Mouse (Mus musculus) spleen, postnatal 0 days (tissue): ENCODE results near the gene Aldh16a1. TPM values are rescaled to one million over a fixed set of nuclear protein-coding genes. Genes with fewer than 3 reads are reported as not detected.

Experiments
- microRNA counts: library from miRNA; unstranded; fragments of <30 nt; microRNA quantifications from one replicate; lab custom pipeline; 2015
- polyA plus RNA-seq: library from polyadenylated mRNA; unstranded; fragments of >200 nt; fragmentation: Nextera tagmentation; extraction: Ambion mirVana; gene quantifications from 2 replicates; pipeline ENCODE4 v1.2.1, GENCODE M21; 2015

Gene Aldh16a1
- polyA plus RNA-seq, result 29.7 and 31.2 TPM in 2 replicates

DNA sequence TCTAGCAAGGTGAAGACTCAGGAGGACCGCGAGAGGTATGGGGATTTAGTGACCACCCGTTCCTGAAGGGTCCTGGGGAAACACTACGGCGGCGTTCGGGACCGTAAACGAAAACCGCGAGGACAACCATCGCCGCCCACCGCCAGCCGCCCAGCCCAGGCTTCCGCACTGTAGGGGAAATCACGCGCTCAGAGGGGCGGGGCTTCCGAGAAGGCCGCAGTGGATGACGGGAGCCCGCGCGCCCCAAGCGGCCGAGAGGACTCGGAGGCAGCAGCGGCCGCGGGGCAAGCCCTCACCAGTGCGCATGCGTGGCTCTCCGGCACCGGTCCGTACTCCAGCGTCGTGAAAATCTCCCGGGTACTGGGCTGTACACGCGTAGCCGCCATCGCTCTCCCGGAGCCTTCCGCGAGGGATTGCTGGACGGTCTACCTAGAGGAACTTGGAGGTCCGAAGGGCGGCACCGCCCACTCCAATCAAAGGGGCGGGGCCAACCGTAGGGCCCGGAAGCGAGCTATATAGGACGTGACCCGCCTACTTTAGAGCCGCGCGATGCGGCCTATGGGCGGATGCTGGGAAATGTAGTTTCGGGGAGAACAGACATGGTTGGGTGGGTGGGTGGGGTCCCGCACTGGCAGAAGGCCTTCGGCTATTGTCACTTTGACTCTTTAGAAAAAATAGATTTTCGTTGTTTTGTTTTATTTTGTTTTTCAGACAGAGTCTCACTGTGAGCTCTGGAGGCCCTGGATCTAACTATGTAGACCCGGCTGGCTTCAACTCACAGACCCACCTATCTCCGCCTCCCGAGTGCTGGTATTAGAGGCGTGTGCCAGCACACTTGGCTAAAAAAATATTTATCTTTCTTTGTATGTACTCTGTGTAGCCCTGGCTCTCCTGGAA is at the start of gene Aldh16a1, which contains the start of gene Pih1d1:
Gene Aldh16a1, minus strand, starts transcription at position 489 of the 897 bp plus-strand sequence.
Gene Pih1d1, plus strand, starts transcription at position 208 of the 897 bp plus-strand sequence.

GRCm38 (mm10) chr7:45180896-45181477 is 26.6 kb upstream of the Aldh16a1 start, which contains the start of gene Pth2:
Gene Pth2 (plus strand): TSS chr7:45180995.

DNA sequence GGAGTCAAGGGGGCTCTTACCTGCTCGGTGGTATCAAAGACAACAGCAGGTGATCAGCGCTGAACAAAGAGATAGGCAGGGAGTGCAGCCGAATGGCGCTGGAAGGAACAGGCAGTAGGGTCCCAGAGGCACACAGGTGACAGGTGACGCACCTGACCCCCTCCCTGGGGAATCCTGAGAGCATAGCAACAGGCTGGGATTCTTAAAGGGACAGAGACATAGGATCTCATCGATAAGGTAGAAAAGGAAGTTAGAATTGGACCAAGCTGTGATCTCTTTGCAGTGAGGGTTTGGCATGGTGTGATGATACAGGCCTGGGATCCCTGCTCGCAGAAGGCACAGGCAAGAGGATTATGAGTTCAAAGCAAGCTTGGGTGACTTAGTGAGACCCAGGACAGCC is 25.1 kb upstream of the Aldh16a1 start, which contains the start of gene Gfy:
Gene Gfy, minus strand, starts transcription at position 101 of the 400 bp plus-strand sequence.

DNA sequence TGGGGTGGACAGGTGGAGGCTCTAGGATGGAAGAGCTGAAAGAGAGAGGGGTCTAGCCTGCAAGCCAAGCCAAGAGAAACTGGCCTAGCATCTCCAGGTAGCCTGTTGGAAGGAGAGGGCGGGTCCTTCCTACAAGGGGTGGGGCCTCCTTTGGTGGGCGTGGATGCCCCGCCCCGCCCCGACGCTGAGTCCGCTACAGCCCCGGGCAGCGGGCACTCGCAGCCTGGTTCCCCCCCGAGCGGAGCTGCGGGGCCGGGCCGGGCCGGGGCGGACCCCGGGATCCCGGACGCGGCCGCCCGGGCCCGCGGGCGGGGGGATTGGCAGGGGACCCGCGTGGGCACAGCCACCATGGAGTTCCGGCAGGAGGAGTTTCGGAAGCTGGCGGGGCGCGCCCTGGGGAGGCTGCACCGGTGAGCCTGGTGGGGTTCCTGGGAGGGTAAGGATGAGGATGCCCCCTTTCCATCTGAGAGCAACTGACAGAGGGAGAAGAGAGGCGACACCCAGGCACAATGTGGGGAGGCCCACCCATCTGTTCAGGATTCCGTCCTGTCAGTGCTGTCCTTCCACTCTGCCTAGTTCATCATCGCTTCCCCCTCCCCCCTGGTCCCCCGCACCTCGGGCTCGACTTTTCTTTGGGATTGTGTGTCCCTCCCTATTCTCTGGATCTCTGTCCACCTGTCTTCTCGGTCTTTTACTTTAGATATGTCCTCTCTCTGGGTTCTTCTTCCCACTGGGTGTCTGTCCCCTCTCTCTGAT is 9.5 kb upstream of the Aldh16a1 start, which contains the start of gene Slc17a7:
Gene Slc17a7, plus strand, starts transcription at position 215 of the 756 bp plus-strand sequence.

DNA sequence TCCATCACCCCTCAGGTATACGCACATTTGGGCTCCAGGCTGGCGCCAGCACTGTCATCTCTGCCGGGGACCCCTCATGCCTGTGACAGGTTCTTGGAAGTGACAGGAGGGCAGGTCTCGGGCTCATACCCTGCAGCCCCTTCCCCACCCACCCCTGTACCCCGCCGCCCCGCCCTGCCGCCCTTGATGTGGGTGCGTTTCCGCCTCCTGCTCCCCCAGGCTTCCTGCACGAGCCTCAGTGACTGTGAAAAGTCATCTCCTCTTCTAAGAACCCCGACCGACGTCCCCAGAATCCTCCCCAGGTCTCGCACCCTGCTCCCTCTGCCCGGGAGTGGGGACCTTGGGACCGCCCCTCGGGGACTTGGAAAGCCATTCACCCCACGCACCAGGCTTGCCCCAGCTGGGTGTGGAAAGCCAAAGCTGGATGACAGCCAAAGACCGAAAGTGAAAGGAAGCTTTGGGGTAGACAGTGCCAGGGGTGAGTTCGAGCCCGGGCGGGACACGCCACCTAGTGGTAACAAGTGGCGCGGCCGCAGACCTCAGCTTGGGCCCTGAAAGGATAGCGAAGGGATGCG is 18.3 kb downstream of the Aldh16a1 start, which contains the start of the genes Gm45713 and Flt3l:
Gene Gm45713, minus strand, starts transcription at position 239 of the 575 bp plus-strand sequence.
Gene Flt3l, minus strand, starts transcription at position 440 of the 575 bp plus-strand sequence.

GRCm38 (mm10) chr7:45128624-45129246 is 25.6 kb downstream of the Aldh16a1 start, which contains the start of gene Rpl13a:
Gene Rpl13a (minus strand): TSS chr7:45128761.

GRCm38 (mm10) chr7:45124224-45125143 is 29.9 kb downstream of the Aldh16a1 start, which contains the start of gene Rps11:
Gene Rps11 (minus strand): TSS chr7:45124439.

DNA sequence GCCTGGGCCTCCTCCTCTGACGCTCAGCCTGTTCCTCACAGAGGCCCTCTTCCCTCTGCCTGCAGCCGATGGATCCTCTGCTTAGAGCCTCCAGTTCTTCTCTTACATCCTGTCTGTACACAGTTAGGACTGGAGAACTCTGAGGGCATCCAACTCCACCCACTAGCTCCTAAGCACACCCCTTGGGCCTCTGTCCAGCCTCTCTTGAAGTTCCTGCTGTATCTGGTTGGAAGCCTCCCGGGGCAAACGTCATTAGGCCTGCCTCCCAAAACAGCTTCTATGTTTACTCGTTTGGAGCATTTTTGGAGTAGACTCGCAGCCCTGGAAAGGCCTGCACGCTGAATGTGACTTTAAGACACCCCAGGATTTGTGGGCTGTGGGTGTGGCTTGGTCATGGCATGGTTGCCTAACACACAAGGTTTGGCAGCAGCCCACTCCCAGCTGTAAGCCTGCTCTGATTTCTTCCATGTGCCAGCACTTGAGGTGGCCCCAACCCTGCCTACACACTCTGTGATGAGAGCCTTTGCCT is 50.7 kb downstream of the Aldh16a1 start, which contains the start of gene Fcgrt:
Gene Fcgrt, minus strand, starts transcription at position 200 of the 529 bp plus-strand sequence.

DNA sequence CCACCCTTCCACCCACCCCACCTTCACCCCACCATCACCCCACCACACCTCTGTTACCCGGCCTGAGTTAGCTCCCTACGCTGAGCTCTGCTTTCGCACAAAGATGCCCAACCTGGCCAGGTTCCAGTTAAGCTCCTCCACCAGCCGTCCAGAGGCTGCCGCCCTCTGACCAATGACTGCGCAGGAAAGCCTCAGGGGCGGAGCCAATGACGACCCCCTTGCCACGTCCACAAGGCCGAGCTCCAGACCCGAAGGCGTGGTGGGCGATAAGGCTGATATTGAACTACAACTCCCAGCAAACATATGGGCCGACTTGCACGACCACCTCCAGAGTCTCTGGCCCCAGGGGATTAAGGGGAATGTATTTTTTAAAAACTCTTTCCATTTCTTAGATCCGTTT is 62.3 kb downstream of the Aldh16a1 start, which contains the start of gene Rcn3:
Gene Rcn3, minus strand, starts transcription at position 174 of the 400 bp plus-strand sequence.

MicroRNAs encoded within 50 kb of the gene (microRNA counts, 519-probe panel; counts per million panel counts)
- microRNA mmu-miR-150 (lab: Ali Mortazavi, UCI), result 7,531 counts per million, percentile 73 among the panel's probes with 10 or more counts

Other genes with a start within 250 kb of the Aldh16a1 start
- gene Ap2a1, start 225.1 kb downstream of the Aldh16a1 start, polyA plus RNA-seq, result 54.9 and 61.8 TPM in 2 replicates
- gene Tsks, start 211.4 kb downstream of the Aldh16a1 start, polyA plus RNA-seq, result 0.17 TPM in 1 of 2 replicates, not detected in the other
- 3.7 and 4.5 TPM in 2 replicates for gene Cpt1c, start 179.7 kb downstream of the Aldh16a1 start, polyA plus RNA-seq
- gene Prmt1, start 168.0 kb downstream of the Aldh16a1 start, polyA plus RNA-seq, result 215 and 217 TPM in 2 replicates
- 54.1 and 62.3 TPM in 2 replicates for gene Irf3, start 156.9 kb downstream of the Aldh16a1 start, polyA plus RNA-seq
- gene Bcl2l12, start 155.9 kb downstream of the Aldh16a1 start, polyA plus RNA-seq, result 28.5 and 32.0 TPM in 2 replicates
- gene Scaf1, start 138.2 kb downstream of the Aldh16a1 start, polyA plus RNA-seq, result 15.0 and 17.0 TPM in 2 replicates
- gene Rras, start 136.6 kb downstream of the Aldh16a1 start, polyA plus RNA-seq, result 25.6 and 26.0 TPM in 2 replicates
- gene Prr12, start 101.7 kb downstream of the Aldh16a1 start, polyA plus RNA-seq, result 3.9 and 5.0 TPM in 2 replicates
- gene Nosip, start 92.2 kb downstream of the Aldh16a1 start, polyA plus RNA-seq, result 37.2 and 45.0 TPM in 2 replicates
- gene Prrg2, start 91.9 kb downstream of the Aldh16a1 start, polyA plus RNA-seq, result 10.0 and 12.4 TPM in 2 replicates
- gene Rcn3, start 62.4 kb downstream of the Aldh16a1 start, polyA plus RNA-seq, result 80.3 and 93.9 TPM in 2 replicates
- gene Fcgrt, start 50.7 kb downstream of the Aldh16a1 start, polyA plus RNA-seq, result 59.4 and 86.0 TPM in 2 replicates
- gene Rps11, start 30.1 kb downstream of the Aldh16a1 start, polyA plus RNA-seq, result 1,257 and 1,307 TPM in 2 replicates
- gene Rpl13a, start 25.8 kb downstream of the Aldh16a1 start, polyA plus RNA-seq, result 1,601 and 1,631 TPM in 2 replicates
- 0.35 and 0.44 TPM in 2 replicates for gene Gm45713, start 18.4 kb downstream of the Aldh16a1 start, polyA plus RNA-seq
- 7.2 and 9.3 TPM in 2 replicates for gene Flt3l, start 18.2 kb downstream of the Aldh16a1 start, polyA plus RNA-seq
- 45.1 and 48.9 TPM in 2 replicates for gene Pih1d1, start 281 bp downstream of the Aldh16a1 start, polyA plus RNA-seq
- not detected in 2 replicates for gene Slc17a7, start 9.4 kb upstream of the Aldh16a1 start, polyA plus RNA-seq
- not detected in 2 replicates for gene Gfy, start 25.0 kb upstream of the Aldh16a1 start, polyA plus RNA-seq
- not detected in 2 replicates for gene Pth2, start 26.4 kb upstream of the Aldh16a1 start, polyA plus RNA-seq
- gene Ccdc155, start 50.3 kb upstream of the Aldh16a1 start, polyA plus RNA-seq, result 0.12 and 0.29 TPM in 2 replicates
- gene Dkkl1, start 57.6 kb upstream of the Aldh16a1 start, polyA plus RNA-seq, result 7.5 and 8.4 TPM in 2 replicates
- gene Tead2, start 61.2 kb upstream of the Aldh16a1 start, polyA plus RNA-seq, result 14.5 and 20.8 TPM in 2 replicates
- gene Cd37, start 84.5 kb upstream of the Aldh16a1 start, polyA plus RNA-seq, result 71.1 and 87.7 TPM in 2 replicates
- gene Slc6a16, start 86.5 kb upstream of the Aldh16a1 start, polyA plus RNA-seq, result 0.10 TPM in 1 of 2 replicates, not detected in the other
- gene Slc6a21, start 122.9 kb upstream of the Aldh16a1 start, polyA plus RNA-seq, result not detected in 2 replicates
- 2.9 and 4.7 TPM in 2 replicates for gene Trpm4, start 179.2 kb upstream of the Aldh16a1 start, polyA plus RNA-seq
- 0.06 and 0.12 TPM in 2 replicates for gene Hrc, start 180.7 kb upstream of the Aldh16a1 start, polyA plus RNA-seq
- 0.35 and 0.65 TPM in 2 replicates for gene Ppfia3, start 212.4 kb upstream of the Aldh16a1 start, polyA plus RNA-seq
- 0.41 TPM in 1 of 2 replicates, not detected in the other for gene Lin7b, start 216.0 kb upstream of the Aldh16a1 start, polyA plus RNA-seq
- 126 and 132 TPM in 2 replicates for gene Snrnp70, start 241.2 kb upstream of the Aldh16a1 start, polyA plus RNA-seq